Mouse (Mus musculus) inflammation-experienced regulatory T-cells, adult 6 months (primary cell): Measurements from ENCODE around the gene Cog6. TPM values are rescaled to one million over a fixed set of nuclear protein-coding genes. Genes with fewer than 3 reads are reported as not detected.

ENCODE experiments used
- ATAC-seq: one replicate; pipeline ENCODE4 v1.8.0; 2017
- polyA plus RNA-seq, 3 experiments: library from polyadenylated mRNA; unstranded; fragments of 100-300 nt; shearing (Covaris generic); gene quantifications; one replicate each; pipeline ENCODE4 v1.2.1; 2017

The Cog6 gene
- polyA plus RNA-seq, 3 experiments from 2014 or later, result 18.9 to 23.4 (median 20.0) TPM

- no peak for ATAC-seq
These were observed 56.1 kb downstream of the Cog6 start for GRCm38 (mm10) chr3:52960951-52961350.

GRCm38 (mm10) chr3:52958444-52959120 is 58.5 kb downstream of the Cog6 start:
- ATAC-seq, result no peak

- ATAC-seq, result no peak
These were observed 59.2 kb downstream of the Cog6 start for GRCm38 (mm10) chr3:52957861-52958260.

- no peak for ATAC-seq
These were observed 60.8 kb downstream of the Cog6 start for GRCm38 (mm10) chr3:52956236-52956635.

- ATAC-seq, result no peak
These were observed 61.5 kb downstream of the Cog6 start for GRCm38 (mm10) chr3:52955481-52956019.

- peak; percentile 88 for ATAC-seq
These were observed 62.4 kb downstream of the Cog6 start for GRCm38 (mm10) chr3:52954656-52955055.

GRCm38 (mm10) chr3:52953831-52954230 is 63.2 kb downstream of the Cog6 start:
- no peak for ATAC-seq

GRCm38 (mm10) chr3:52948824-52949223 is 68.2 kb downstream of the Cog6 start:
- ATAC-seq, result no peak

GRCm38 (mm10) chr3:52947444-52947843 is 69.6 kb downstream of the Cog6 start:
- peak; percentile 52 for ATAC-seq

- ATAC-seq, result no peak
These were observed 76.1 kb downstream of the Cog6 start for GRCm38 (mm10) chr3:52940832-52941468.

GRCm38 (mm10) chr3:52938398-52938797 is 78.6 kb downstream of the Cog6 start:
- no peak for ATAC-seq

- ATAC-seq, result peak; percentile 65
These were observed 79.2 kb downstream of the Cog6 start for GRCm38 (mm10) chr3:52937739-52938306.

- ATAC-seq, result no peak
These were observed 85.1 kb downstream of the Cog6 start for GRCm38 (mm10) chr3:52931956-52932355.

Other genes with a start within 250 kb of the Cog6 start
- not detected for gene Lhfp, start 24.3 kb upstream of the Cog6 start, polyA plus RNA-seq